In the genomic region with DNA sequence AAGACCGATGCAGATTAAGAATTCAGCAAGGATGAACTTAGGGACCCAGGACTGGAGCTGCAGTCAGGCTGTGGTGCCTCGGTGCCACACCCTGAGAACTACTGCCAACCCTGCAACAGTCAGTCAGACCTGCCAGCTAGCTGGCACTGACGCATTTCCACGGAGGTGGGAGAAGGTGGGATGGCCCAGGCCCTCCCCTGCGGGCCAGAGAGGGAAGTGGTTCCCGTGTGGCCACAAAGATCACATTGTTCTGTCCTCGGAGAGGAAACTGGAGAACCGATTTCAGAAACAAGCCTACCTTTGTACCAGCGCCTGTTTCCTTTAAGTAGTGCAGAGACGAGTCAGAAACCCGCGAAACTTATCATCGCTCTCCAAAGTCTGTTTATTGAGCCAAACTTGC, we compare ENCODE assay signal across 9 mouse cellular contexts. TPM values are rescaled to one million over a fixed set of nuclear protein-coding genes. Genes with fewer than 3 reads are reported as not detected.
A peak's percentile ranks its signal among the peaks of the same experiment; 100 is the strongest.
DNase-seq lines count a peak whose midpoint lies in the region; ATAC-seq and TF ChIP-seq lines count a peak whose summit lies in the region.
"Had no signal": no experiment of that assay in that cellular context is flagged by ENCODE, and none has a peak within 500 bp of the region (broad histone marks: within the 10 kb centered on the region; RNA-seq: fewer than 3 reads in every experiment).

No protein-coding gene starts in this region.

- H3K4me2 ChIP-seq in heart, embryonic 12.5 days = peak overlapping the region; percentile 19
- peak overlapping the region; percentile 60 for H3K4me2 ChIP-seq in myocyte (ENCODE audit: low read depth)

- WGBS in heart, embryonic 12.5 days = 52% methylated on average over 13 of the region's 13 CpGs

- peaks cover 18% of the 10 kb centered on the region for H3K36me3 ChIP-seq in heart, embryonic 12.5 days
- no peaks in the 10 kb centered on the region for H3K36me3 ChIP-seq in myocyte (ENCODE audit: control insufficient read depth, insufficient read depth)

- no peak overlapping the region for H3ac ChIP-seq in myocyte (ENCODE audit: control insufficient read depth, insufficient read length)

- peaks cover 65% of the 10 kb centered on the region for H3K79me2 ChIP-seq in myocyte (ENCODE audit: control insufficient read depth, insufficient read depth)

- peak overlapping the region; percentile 48; the same call in 1 of the 2 replicates for H3K27ac ChIP-seq in heart, embryonic 12.5 days (ENCODE audit: poor library complexity, severe bottlenecking)

- no peak overlapping the region for H3K9ac ChIP-seq in heart, embryonic 12.5 days

- no peaks in the 10 kb centered on the region for H3K27me3 ChIP-seq in heart, embryonic 12.5 days (replicated peaks)
- no peaks in the 10 kb centered on the region for H3K27me3 ChIP-seq in myocyte (ENCODE audit: control insufficient read depth, insufficient read depth, insufficient read length)
- H3K27me3 ChIP-seq: CH12.LX had no signal

- H3K4me1 ChIP-seq in heart, embryonic 12.5 days (replicated peaks) = peaks cover 60% of the 10 kb centered on the region

- no peak overlapping the region for H3K4me3 ChIP-seq in heart, embryonic 12.5 days
- H3K4me3 ChIP-seq in myocyte = no peak overlapping the region

- TF ChIP-seq POLR2A in myocyte (IDR thresholded peaks at IDR 0.05; ENCODE audit: insufficient read length, low read depth) = no peak

- no peak for ATAC-seq in heart, embryonic 12.5 days (ENCODE audit: insufficient number of reproducible peaks, low FRiP score)

- peak; percentile 70 for DNase-seq in adrenal gland, postnatal 10 days
- DNase-seq in adrenal gland, adult 18-20 months (ENCODE audit: low spot score in 2 of 2) = no peak
- DNase-seq in Muller cell, postnatal 12 days (ENCODE audit: inconsistent ontology term) = peak; percentile 61
- peak; percentile 45 to 83 for DNase-seq in kidney, postnatal 25 days
- DNase-seq in c-Kit-positive CD71-positive TER-119-positive erythroid progenitor cells, embryonic 14.5 days (ENCODE audit: low spot score) = no peak
- DNase-seq in yolk sac, embryonic 10.5 days (ENCODE audit: low spot score) = no peak

- peaks cover 8% of the 10 kb centered on the region for H3K9me3 ChIP-seq in heart, embryonic 12.5 days (replicated peaks)

TF ChIP-seq in myocyte, 11 proteins besides CTCF, POLR2A, EP300 and RAD21:
- no peak for TF ChIP-seq SRF (IDR thresholded peaks at IDR 0.05; ENCODE audit: control insufficient read depth, insufficient read length, low read depth)
- no peak for TF ChIP-seq MYOD1 (IDR thresholded peaks at IDR 0.05; ENCODE audit: control insufficient read depth in 1 of 3, insufficient read length in 2 of 3, low read depth in 2 of 3)
- no peak for TF ChIP-seq MAX (IDR thresholded peaks at IDR 0.05; ENCODE audit: low read depth)
- no peak for TF ChIP-seq POLR2AphosphoS2 (IDR thresholded peaks at IDR 0.05; ENCODE audit: insufficient read length, low read depth)
- no peak for TF ChIP-seq REST (IDR thresholded peaks at IDR 0.05; ENCODE audit: insufficient read depth, insufficient read length)
- no peak for TF ChIP-seq MYOG (IDR thresholded peaks at IDR 0.05; ENCODE audit: control insufficient read depth in 1 of 3, insufficient read depth in 1 of 3, insufficient read length in 2 of 3, low read depth in 2 of 3)
- TF ChIP-seq USF1 (IDR thresholded peaks at IDR 0.05; ENCODE audit: low read depth) = no peak
- no peak for TF ChIP-seq CEBPB (IDR thresholded peaks at IDR 0.05; ENCODE audit: insufficient read depth, poor library complexity, severe bottlenecking)
- no peak for TF ChIP-seq E2F4 (IDR thresholded peaks at IDR 0.05; ENCODE audit: insufficient read depth)
- TF ChIP-seq TCF3 (IDR thresholded peaks at IDR 0.05; ENCODE audit: insufficient read length, low read depth) = no peak
- no peak for TF ChIP-seq TCF12 (IDR thresholded peaks at IDR 0.05; ENCODE audit: insufficient read depth, poor library complexity, severe bottlenecking)

RNA-seq across cellular contexts. Expression of gene Lrp5, which starts 17.3 kb away (rescaled TPM):
- total RNA-seq in adrenal gland, postnatal 10 days (2021) = 100 to 1,000 TPM in 1 of 2 experiments, 10 to 100 TPM in 1; 87.0 to 104 TPM
- total RNA-seq in adrenal gland, adult 18-20 months (2021) = 100 to 1,000 TPM; 102 to 103 TPM
- polyA plus RNA-seq in heart, embryonic 12.5 days (2016; fragmentation: Nextera tagmentation; extraction: Ambion mirVana) = 3.3 and 4.2 TPM in 2 replicates
- polyA plus RNA-seq in myocyte (2012; fragmentation: generic; extraction: Trizol) = 42.5 TPM

RNA-seq across cellular contexts. Expression of gene 1810055G02Rik, which starts 39.0 kb away (rescaled TPM):
- 10 to 100 TPM; 20.9 to 45.9 TPM for total RNA-seq in adrenal gland, postnatal 10 days (2021)
- 10 to 100 TPM; 32.5 to 43.3 TPM for total RNA-seq in adrenal gland, adult 18-20 months (2021)
- 25.7 and 26.7 TPM in 2 replicates for polyA plus RNA-seq in heart, embryonic 12.5 days (2016; fragmentation: Nextera tagmentation; extraction: Ambion mirVana)
- polyA plus RNA-seq in myocyte (2012; fragmentation: generic; extraction: Trizol) = 51.1 TPM

Comparison
In these comparisons a context has a peak if more than half of its experiments do, and no peak if none do; other contexts are left out.
1. DNase-seq: peak in adrenal gland, postnatal 10 days (single experiment), Muller cell, postnatal 12 days (single experiment) and kidney, postnatal 25 days (2 of 2); none in adrenal gland, adult 18-20 months (0 of 2), c-Kit-positive CD71-positive TER-119-positive erythroid progenitor cells, embryonic 14.5 days (single experiment) and yolk sac, embryonic 10.5 days (single experiment).